Mouse (Mus musculus) bone marrow macrophage, adult 2 months (primary cell): ENCODE data around the gene 4930412O13Rik. TPM values are rescaled to one million over a fixed set of nuclear protein-coding genes. Genes with fewer than 3 reads are reported as not detected.

Experiments used
- H3K27ac ChIP-seq: 2 replicates; pipeline ENCODE4 v1.5.1; 2012; ENCODE audit warnings: low read depth, low read length; ENCODE audit not compliant: insufficient read depth
- H3K4me1 ChIP-seq: 2 replicates; pipeline ENCODE4 v1.6.1; 2012; ENCODE audit warnings: low read length; ENCODE audit not compliant: control insufficient read depth, insufficient read depth
- H3K4me3 ChIP-seq: 2 replicates; pipeline ENCODE4 v1.5.1; 2012; ENCODE audit warnings: mild to moderate bottlenecking, low read length, moderate library complexity; ENCODE audit not compliant: insufficient read depth
- CTCF ChIP-seq: IDR thresholded peaks from 2 replicates; pipeline ENCODE4 v1.5.1; 2012; ENCODE audit warnings: low read depth, mild to moderate bottlenecking, low read length, moderate library complexity
- POLR2A ChIP-seq: IDR thresholded peaks from 2 replicates; pipeline ENCODE4 v1.6.1; 2012; ENCODE audit warnings: mild to moderate bottlenecking, low read depth, low read length, borderline replicate concordance
- polyA plus RNA-seq: library from polyadenylated mRNA; stranded (reverse); fragments of >200 nt; gene quantifications from 2 replicates; pipeline ENCODE4 v1.2.4, GENCODE M21; 2012; ENCODE audit not compliant: missing spikeins, insufficient read depth, insufficient read length

The 4930412O13Rik gene
- polyA plus RNA-seq, 1 experiment, result not detected

DNA sequence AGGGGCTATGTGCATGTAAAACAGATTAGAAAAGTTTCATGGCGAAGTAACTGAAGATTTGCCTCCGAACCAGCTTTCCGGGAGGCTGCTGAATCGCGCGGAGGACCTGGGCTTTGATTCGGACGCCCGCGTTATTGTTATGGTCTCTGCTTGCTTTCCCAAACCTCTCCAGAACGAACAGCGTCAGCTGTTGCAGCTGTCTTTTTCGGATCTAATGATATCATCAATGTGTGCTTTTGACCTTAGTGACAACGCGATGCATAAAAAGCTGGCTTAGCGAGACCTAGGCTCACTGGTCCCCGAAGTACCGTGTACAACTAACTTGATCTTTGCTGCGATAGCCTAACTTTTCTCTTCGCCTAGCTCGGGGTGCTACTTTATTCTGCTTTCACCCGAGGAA is 2.0 kb upstream of the 4930412O13Rik start:
- 0 out of 2 replicates have a peak, but pooled peaks cover 4% of the 10 kb centered on the region for H3K4me1 ChIP-seq
- peak overlapping the region; percentile 62 for H3K4me3 ChIP-seq
- H3K27ac ChIP-seq, result no peak overlapping the region
- no peak for TF ChIP-seq POLR2A
- no peak for TF ChIP-seq CTCF

DNA sequence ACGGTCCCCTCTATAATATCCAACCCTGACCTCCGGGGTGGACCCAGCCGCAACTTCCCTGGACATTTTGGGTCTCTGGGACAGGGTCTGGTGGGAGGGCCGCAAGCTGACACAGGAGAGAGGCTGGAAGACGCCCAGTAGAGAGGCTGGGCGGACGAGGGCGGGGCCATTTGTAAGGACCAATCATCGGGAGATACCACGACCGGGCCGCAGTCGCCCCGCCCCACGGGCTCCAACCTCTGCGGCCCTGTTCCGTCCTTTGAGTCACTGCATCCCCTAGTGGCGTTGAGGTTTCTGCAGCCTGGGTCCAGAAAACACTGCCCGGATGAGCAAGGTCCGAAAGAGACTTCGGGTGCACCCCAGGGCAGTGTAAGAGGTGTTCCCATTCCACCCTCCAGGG is 1.6 kb upstream of the 4930412O13Rik start:
- Histone ChIP-seq H3K27ac (no peak overlapping the region), H3K4me3 (peak overlapping the region; percentile 62), H3K4me1 (0 out of 2 replicates have a peak, but pooled peaks cover 4% of the 10 kb centered on the region)
- TF ChIP-seq CTCF (peak; percentile 63), POLR2A (no peak)

DNA sequence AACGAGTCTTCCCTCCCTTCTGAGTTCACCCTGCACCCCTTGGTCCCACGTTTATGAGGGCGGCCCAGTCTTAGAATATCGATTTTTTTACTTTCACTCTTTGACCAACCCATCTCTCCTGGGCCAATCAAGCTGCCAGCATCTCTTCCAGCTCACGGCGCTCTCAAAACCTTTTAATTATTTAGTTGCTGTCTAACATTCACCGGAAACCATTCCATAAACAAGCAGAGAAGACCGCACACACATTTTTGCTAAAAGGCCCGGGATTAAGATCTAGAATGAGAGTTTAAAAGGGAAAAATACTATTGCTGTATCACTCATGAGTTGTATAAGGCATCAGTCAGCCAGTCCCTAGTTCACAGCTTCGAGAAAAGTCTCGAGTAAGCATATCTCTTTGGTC is 781 bp upstream of the 4930412O13Rik start:
- no peak for TF ChIP-seq CTCF
- TF ChIP-seq POLR2A, result no peak
- H3K4me3 ChIP-seq, result peak overlapping the region; percentile 62
- H3K4me1 ChIP-seq, result 0 out of 2 replicates have a peak, but pooled peaks cover 4% of the 10 kb centered on the region

DNA sequence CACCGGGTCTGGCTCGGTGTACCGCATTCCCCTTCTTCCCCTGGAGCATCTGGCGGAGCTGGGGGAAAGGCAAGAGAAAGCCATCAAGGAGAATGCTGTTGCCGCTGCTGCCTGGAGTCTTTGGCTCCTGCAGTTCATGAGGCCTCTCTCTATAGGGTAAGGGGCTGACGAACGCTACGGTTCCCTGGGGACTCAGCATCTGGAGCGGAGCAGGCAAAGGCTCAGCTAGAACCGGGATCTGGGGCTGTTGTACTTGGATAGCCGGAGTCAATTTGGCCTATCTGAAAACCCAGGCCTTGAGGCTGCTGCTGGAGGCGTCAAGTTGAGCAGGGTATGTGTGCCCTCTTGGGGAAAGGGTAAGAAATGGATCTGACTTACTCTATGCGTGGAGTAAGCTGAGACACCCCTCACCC is 565 bp downstream of the 4930412O13Rik start:
- no peak overlapping the region for H3K27ac ChIP-seq
- H3K4me1 ChIP-seq, result 0 out of 2 replicates have a peak, but pooled peaks cover 4% of the 10 kb centered on the region
- TF ChIP-seq POLR2A (no peak), CTCF (no peak)
- no peak overlapping the region for H3K4me3 ChIP-seq

More for the DNA sequence above, 781 bp upstream of the 4930412O13Rik start:
- no peak overlapping the region for H3K27ac ChIP-seq

DNA sequence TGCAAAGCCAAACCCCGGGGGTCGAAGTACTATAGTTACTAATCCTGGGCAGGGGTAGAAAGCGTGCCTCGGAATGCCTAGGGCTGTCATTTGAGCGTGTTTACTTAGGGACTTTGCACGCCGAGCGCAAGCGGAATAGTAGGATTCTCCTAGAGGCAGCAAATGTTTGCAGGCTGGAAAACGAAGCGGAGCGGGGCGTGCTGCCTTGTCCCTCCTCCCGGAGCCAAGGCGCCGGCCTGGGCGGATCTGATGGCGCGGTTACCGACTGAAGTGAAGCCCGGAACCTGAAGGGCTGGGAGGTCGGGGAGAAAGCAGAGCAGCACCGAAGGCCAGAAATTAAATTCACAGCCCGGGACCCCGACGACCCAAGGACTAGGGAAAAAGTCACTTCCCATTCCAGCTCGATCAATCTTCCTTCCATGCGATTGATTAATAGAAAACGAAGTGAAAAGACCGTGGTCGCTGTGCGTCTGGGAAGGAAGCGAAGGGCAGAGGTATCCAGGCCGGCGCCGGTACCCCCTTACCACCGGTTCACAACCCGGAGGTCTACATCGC is 1.4 kb downstream of the 4930412O13Rik start:
- Histone ChIP-seq H3K4me1 (0 out of 2 replicates have a peak, but pooled peaks cover 4% of the 10 kb centered on the region), H3K4me3 (peak overlapping the region; percentile 26)

DNA sequence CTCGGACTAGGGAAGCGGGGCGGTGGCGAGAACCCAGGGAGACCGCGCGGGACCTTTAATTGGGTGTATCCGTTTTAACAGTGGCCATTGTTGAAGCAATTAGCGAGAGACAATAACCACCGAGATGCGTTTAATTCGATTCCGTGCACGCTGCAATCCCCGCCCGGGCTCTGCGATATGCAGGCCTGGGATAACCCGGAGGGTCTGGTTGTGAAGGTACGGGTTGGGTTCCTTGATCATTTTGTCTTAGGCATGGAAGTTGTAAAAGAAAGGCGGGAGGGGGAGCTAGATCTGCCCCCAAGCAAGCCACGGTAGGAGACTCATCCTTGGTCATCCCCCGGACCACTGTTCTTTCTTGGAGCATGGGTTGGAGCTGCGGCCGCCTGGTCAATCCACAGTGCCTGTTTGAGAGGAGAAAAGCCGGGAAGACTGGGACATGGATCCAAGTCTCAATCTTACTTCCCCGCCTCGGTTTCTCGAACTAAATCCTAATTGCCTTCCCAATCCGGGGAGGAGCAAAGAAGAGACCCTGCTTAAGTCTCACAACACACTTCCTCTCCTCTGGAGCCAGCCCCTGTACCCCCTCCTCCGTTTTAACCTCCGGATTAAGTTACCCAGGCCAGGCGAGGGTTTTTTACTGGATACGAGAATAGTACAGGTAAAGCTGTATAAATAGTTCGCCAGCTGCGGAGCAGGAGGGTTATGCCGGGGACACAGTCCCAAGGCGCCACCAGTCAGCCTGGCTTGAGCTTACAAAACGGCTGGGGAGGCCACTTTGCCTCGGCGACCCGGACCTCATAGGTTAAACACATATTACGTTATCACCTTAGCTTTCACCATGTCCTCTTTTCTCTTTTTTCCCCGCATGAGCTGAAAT is 2.1 kb downstream of the 4930412O13Rik start:
- Histone ChIP-seq H3K4me3 (peak overlapping the region; percentile 26), H3K4me1 (0 out of 2 replicates have a peak, but pooled peaks cover 2% of the 10 kb centered on the region), H3K27ac (no peak overlapping the region)
- no peak for TF ChIP-seq CTCF
- no peak for TF ChIP-seq POLR2A

More for the DNA sequence above, 1.4 kb downstream of the 4930412O13Rik start:
- TF ChIP-seq CTCF (no peak), POLR2A (no peak)
- no peak overlapping the region for H3K27ac ChIP-seq

DNA sequence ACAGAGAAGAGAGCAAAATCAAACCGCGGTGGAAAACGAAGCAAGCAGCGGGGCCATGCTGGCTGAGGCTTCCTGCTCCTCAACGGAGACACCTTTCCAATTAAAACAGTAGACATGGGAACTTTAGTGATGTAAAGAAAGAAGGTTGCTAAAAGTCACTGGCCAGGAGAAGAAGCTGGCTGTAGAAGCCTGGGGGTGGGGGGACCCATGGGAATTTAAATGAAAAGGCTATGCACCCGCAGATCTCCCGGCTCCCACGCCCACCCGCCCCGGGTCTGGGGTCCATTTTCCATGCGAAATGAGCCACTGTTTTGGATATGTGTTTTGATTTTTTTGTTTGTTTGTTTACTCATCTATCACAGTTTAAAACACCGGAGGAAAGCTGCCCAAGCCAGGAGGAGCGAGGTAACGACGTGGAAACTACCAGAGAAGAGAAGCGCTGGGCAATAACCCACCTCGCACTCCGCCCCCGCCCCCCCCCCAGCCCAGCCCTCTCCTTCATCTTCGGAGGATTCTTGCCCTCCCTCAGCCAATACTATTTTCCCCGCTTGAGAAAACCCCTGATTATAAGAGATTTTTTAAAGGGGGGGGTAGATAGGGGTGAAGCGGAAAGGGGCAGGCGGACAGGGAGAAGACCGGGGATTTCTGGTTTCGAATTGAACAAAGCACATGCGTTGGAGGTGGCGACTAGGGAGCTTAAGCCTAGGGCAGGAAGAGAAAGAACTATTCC is 2.9 kb downstream of the 4930412O13Rik start:
- no peak for TF ChIP-seq POLR2A
- no peak for TF ChIP-seq CTCF
- Histone ChIP-seq H3K4me1 (peaks cover 5% of the 10 kb centered on the region), H3K4me3 (no peak overlapping the region), H3K27ac (no peak overlapping the region)

DNA sequence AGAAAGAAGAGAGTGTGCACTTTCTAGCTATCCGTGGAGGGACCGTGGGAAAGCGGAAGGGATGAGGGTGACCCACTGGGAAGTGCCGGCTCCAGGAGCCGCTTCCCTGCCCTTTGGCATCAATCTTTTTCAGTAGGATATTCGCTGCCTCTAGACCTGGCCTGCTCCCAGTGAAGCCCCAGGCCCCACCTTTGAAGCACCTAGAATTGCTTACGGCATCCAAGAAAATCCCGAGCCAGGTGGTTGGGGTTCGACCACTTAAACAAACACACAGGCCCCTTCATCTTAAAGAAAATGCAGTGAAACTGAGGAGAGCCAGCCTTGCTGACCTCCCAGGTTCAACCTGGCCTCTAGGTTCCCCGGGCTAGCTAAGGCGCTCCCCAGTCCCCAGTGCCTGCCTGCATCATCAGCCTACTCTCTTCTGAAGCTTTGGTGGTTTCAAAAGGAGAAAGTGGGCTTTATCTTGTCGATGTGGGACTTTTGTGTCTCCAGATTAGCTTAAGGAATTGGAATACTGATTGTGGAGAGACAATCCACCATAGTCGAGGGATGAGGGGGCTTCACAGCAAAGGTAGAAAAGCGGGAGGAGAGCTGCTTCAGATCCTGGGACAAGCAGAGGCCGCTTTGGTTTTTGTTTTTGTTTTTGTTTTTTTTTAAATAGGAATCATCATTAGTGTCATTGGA is 3.6 kb downstream of the 4930412O13Rik start:
- H3K4me3 ChIP-seq, result no peak overlapping the region
- H3K27ac ChIP-seq, result no peak overlapping the region
- H3K4me1 ChIP-seq, result peaks cover 5% of the 10 kb centered on the region
- no peak for TF ChIP-seq CTCF
- TF ChIP-seq POLR2A, result no peak

DNA sequence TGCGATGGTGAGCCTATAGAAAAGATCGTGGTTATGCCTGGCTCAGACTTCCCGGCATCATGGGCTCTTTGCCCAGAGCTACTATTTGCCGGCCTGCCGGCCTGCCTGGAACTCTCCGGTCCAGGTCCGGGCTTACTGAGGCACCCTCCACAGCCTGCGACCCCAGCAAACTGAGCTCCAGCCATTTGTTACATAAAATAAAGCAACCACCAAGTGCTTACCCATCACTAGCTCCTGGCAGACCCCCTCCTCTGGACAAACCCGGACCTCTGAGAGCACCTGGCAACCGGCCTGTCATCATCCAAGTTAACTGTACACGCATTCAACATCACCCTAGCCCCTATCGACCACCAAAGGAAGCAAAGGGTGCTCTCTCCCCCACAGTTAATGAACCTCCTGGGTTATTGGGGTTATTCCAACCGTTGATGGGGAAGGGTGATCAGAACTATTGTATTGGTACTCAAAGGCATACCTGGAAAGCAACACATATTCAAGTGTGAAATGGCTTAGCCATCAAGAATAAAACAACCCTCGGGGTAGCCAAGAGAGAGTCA is 4.2 kb downstream of the 4930412O13Rik start:
- H3K4me1 ChIP-seq, result peaks cover 5% of the 10 kb centered on the region
- no peak overlapping the region for H3K4me3 ChIP-seq
- no peak for TF ChIP-seq CTCF
- TF ChIP-seq POLR2A, result no peak
- no peak overlapping the region for H3K27ac ChIP-seq
